Mouse (Mus musculus) central nervous system, embryonic 14 days (tissue): ENCODE data around the gene Ublcp1. TPM values are rescaled to one million over a fixed set of nuclear protein-coding genes. Genes with fewer than 3 reads are reported as not detected.

Source experiments
- polyA plus RNA-seq: library from polyadenylated mRNA; depleted of rRNA; stranded (reverse); fragments of >200 nt; gene quantifications from 2 replicates; pipeline ENCODE4 v1.2.3, GENCODE M21; 2012; rRNA removed

The Ublcp1 gene
- 64.0 and 69.2 TPM in 2 replicates for polyA plus RNA-seq

DNA sequence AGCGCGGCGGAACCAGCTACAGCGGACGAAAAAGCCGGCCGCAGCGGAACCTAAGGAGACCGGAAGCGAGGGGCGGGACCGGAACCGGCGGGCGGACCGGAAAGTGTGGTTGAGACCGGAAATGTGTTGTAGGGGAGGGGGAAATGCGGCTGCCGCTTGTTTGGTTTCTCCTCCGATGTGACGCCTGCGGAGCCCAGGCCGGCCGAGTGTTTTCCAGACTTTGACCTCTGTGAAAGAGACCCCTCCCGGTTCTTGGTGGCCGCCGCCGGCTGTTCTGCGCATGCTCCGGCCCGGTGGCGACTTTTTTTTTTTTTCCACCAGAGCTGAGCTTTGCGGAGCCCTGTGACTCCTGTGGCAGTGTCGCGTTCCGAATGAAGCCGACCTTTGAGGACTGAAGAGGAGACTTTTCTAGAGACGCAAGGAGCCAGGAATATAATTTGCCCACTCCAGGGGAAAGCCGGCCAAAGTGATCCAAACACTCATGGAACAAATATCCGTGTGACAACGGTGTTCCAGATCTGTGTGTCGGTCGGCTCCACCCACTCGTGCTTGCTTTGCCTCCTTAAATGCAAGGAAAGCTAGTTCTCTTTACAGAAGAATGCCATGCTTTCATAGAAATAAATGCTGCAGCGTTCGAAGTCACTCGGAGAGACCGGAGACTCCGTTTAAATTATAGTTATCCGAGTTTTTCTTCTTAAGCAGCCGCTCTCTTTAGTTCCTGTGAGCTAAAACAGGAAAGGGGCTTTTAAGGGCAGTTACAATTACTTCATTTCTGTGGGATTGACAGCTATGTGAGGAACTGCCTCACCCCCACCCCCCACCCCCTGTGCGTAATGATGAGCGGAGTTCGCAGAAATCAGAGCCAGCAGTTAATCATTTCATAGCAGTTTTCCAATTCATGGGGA is at the start of gene Ublcp1:
Ublcp1 (minus strand) TSS at position 67 of the 905 bp plus-strand sequence.

DNA sequence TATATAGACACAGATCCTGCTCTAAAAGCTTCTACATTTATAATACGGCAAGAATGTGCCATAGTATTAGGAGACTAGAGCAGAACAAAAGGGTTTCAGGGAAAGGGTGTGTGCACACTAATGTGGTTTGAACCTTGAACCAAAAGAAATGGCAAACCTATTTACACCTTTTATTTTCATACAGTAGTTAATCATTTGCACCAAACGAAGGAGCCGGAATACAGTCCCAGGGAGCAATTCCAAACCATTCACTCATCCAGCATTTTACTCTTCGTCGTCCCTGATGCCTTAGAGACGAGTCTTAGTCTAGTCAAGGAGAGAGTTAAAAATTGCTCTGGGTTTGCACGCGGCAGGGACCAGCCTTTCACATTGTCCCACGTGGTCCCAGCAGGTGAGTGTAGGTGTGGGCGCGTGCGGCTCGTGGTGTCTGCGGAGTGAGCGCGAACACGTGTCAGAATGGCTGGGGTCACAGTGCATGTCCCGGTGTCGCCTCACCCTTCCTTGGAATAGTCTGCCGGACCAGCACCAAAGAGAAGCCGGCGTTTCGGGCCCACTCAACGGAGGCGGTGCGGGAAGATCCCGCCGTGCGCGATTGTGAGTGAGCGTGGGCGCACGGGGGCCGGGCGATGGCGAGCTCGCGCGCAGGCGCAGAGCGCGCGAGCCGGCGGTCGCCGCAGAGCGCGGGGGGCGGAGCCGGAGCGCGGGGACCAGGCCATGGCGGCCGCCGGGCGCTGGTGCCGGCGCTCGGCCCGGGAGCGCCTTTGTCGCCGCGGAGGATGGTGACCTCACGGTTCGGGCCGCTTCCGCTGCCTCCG is 48.2 kb upstream of the Ublcp1 start, which contains the start of gene Rnf145:
Rnf145 (plus strand) TSS at position 684 of the 815 bp plus-strand sequence.

Other genes with a start within 250 kb of the Ublcp1 start
- 0.06 TPM in 1 of 2 replicates, not detected in the other for gene Il12b, start 70.4 kb downstream of the Ublcp1 start, polyA plus RNA-seq
- gene Rnf145, start 48.5 kb upstream of the Ublcp1 start, polyA plus RNA-seq = 121 TPM in 2 replicates
- 35.2 and 43.5 TPM in 2 replicates for gene Ebf1, start 146.8 kb upstream of the Ublcp1 start, polyA plus RNA-seq